Mouse (Mus musculus): ENCODE measurements around the gene Nppb. TPM values are rescaled to one million over a fixed set of nuclear protein-coding genes. Genes with fewer than 3 reads are reported as not detected.
A peak's percentile ranks its signal among the peaks of the same experiment; 100 is the strongest.

The Nppb gene
- polyA plus RNA-seq, 1 experiment from 2014 or later, result not detected

- Histone ChIP-seq H3K4me1 (ENCODE audit: control insufficient read depth, insufficient read depth, low read length) (peaks cover 22% of the 10 kb centered on the region), H3K36me3 (ENCODE audit: control insufficient read depth, insufficient read depth, low read length) (peaks cover 19% of the 10 kb centered on the region), H3K4me3 (ENCODE audit: low read depth, low read length) (peak within 1 kb of the TSS; percentile 81), H3K27ac (ENCODE audit: low read length) (peak within 1 kb of the TSS; percentile 76), H3K9me3 (ENCODE audit: control insufficient read depth, low read depth, low read length) (no peaks in the 10 kb centered on the region), H3K27me3 (ENCODE audit: control insufficient read depth, insufficient read depth, low read length) (no peaks in the 10 kb centered on the region), H3K9ac (replicated peaks; ENCODE audit: low read depth, low read length) (peak within 1 kb of the TSS; percentile 79), H3K4me2 (replicated peaks; ENCODE audit: low read depth, low read length) (peak within 1 kb of the TSS; percentile 97)
- ATAC-seq (ENCODE audit: insufficient number of reproducible peaks, insufficient read depth, low FRiP score, low read depth), result peak; percentile 67
- 1% methylated on average over 35 of the region's 35 CpGs for WGBS
Observed at GRCm38 (mm10) chr4:147940576-147941044, 45.0 kb upstream of the Nppb start, which contains the start of gene 2510039O18Rik. Gene 2510039O18Rik, plus strand, starts transcription at chr4:147940895.

- no peaks in the 10 kb centered on the region for H3K9me3 ChIP-seq (ENCODE audit: control insufficient read depth, low read depth, low read length)
- H3K27me3 ChIP-seq (ENCODE audit: control insufficient read depth, insufficient read depth, low read length), result no peaks in the 10 kb centered on the region
- peak overlapping the region; percentile 81 for H3K4me3 ChIP-seq (ENCODE audit: low read depth, low read length)
- H3K36me3 ChIP-seq (ENCODE audit: control insufficient read depth, insufficient read depth, low read length), result peaks cover 27% of the 10 kb centered on the region
- ATAC-seq (ENCODE audit: insufficient number of reproducible peaks, insufficient read depth, low FRiP score, low read depth), result peak; percentile 70
- H3K4me2 ChIP-seq (replicated peaks; ENCODE audit: low read depth, low read length), result peak overlapping the region; percentile 97
- peak overlapping the region; percentile 79 for H3K9ac ChIP-seq (replicated peaks; ENCODE audit: low read depth, low read length)
- WGBS, result 5% methylated on average over 83 of the region's 88 CpGs
- peaks cover 22% of the 10 kb centered on the region for H3K4me1 ChIP-seq (ENCODE audit: control insufficient read depth, insufficient read depth, low read length)
- peak overlapping the region; percentile 52; the same call in 1 of the 2 replicates for H3K27ac ChIP-seq (ENCODE audit: low read length)
Observed at GRCm38 (mm10) chr4:147941045-147942020, 44.3 kb upstream of the Nppb start.

- H3K4me3 ChIP-seq (ENCODE audit: low read depth, low read length), result no peak overlapping the region
- H3K9ac ChIP-seq (replicated peaks; ENCODE audit: low read depth, low read length), result no peak overlapping the region
- no peaks in the 10 kb centered on the region for H3K27me3 ChIP-seq (ENCODE audit: control insufficient read depth, insufficient read depth, low read length)
- H3K36me3 ChIP-seq (ENCODE audit: control insufficient read depth, insufficient read depth, low read length), result peaks cover 41% of the 10 kb centered on the region
- H3K4me2 ChIP-seq (replicated peaks; ENCODE audit: low read depth, low read length), result no peak overlapping the region
- ATAC-seq (ENCODE audit: insufficient number of reproducible peaks, insufficient read depth, low FRiP score, low read depth), result no peak
- WGBS, result 96% methylated on average over 1 of the region's 1 CpGs
- H3K27ac ChIP-seq (ENCODE audit: low read length), result no peak overlapping the region
- no peaks in the 10 kb centered on the region for H3K9me3 ChIP-seq (ENCODE audit: control insufficient read depth, low read depth, low read length)
- H3K4me1 ChIP-seq (ENCODE audit: control insufficient read depth, insufficient read depth, low read length), result peaks cover 26% of the 10 kb centered on the region
Observed at GRCm38 (mm10) chr4:147943005-147943404, 42.6 kb upstream of the Nppb start.

- no peak overlapping the region for H3K27ac ChIP-seq (ENCODE audit: low read length)
Observed at GRCm38 (mm10) chr4:147947511-147947910, 38.1 kb upstream of the Nppb start.

GRCm38 (mm10) chr4:147953590-147953989 lies 32.0 kb upstream of the Nppb start:
- Histone ChIP-seq H3K9ac (replicated peaks; ENCODE audit: low read depth, low read length) (no peak overlapping the region), H3K4me1 (ENCODE audit: control insufficient read depth, insufficient read depth, low read length) (no peaks in the 10 kb centered on the region), H3K27ac (ENCODE audit: low read length) (no peak overlapping the region), H3K27me3 (ENCODE audit: control insufficient read depth, insufficient read depth, low read length) (no peaks in the 10 kb centered on the region), H3K4me3 (ENCODE audit: low read depth, low read length) (no peak overlapping the region), H3K9me3 (ENCODE audit: control insufficient read depth, low read depth, low read length) (no peaks in the 10 kb centered on the region), H3K36me3 (ENCODE audit: control insufficient read depth, insufficient read depth, low read length) (peaks cover 2% of the 10 kb centered on the region), H3K4me2 (replicated peaks; ENCODE audit: low read depth, low read length) (no peak overlapping the region)
- ATAC-seq (ENCODE audit: insufficient number of reproducible peaks, insufficient read depth, low FRiP score, low read depth), result no peak
- WGBS, result 11% methylated on average over 4 of the region's 4 CpGs

More at GRCm38 (mm10) chr4:147947511-147947910, 38.1 kb upstream of the Nppb start:
- Histone ChIP-seq H3K9ac (replicated peaks; ENCODE audit: low read depth, low read length) (no peak overlapping the region), H3K9me3 (ENCODE audit: control insufficient read depth, low read depth, low read length) (no peaks in the 10 kb centered on the region), H3K4me1 (ENCODE audit: control insufficient read depth, insufficient read depth, low read length) (peaks cover 8% of the 10 kb centered on the region), H3K27me3 (ENCODE audit: control insufficient read depth, insufficient read depth, low read length) (no peaks in the 10 kb centered on the region), H3K4me3 (ENCODE audit: low read depth, low read length) (no peak overlapping the region), H3K4me2 (replicated peaks; ENCODE audit: low read depth, low read length) (no peak overlapping the region), H3K36me3 (ENCODE audit: control insufficient read depth, insufficient read depth, low read length) (peaks cover 44% of the 10 kb centered on the region)
- ATAC-seq (ENCODE audit: insufficient number of reproducible peaks, insufficient read depth, low FRiP score, low read depth), result no peak
- 52% methylated on average over 2 of the region's 2 CpGs for WGBS

- Histone ChIP-seq H3K27ac (ENCODE audit: low read length) (no peak overlapping the region), H3K4me3 (ENCODE audit: low read depth, low read length) (no peak overlapping the region), H3K9me3 (ENCODE audit: control insufficient read depth, low read depth, low read length) (no peaks in the 10 kb centered on the region), H3K36me3 (ENCODE audit: control insufficient read depth, insufficient read depth, low read length) (no peaks in the 10 kb centered on the region), H3K4me1 (ENCODE audit: control insufficient read depth, insufficient read depth, low read length) (no peaks in the 10 kb centered on the region), H3K27me3 (ENCODE audit: control insufficient read depth, insufficient read depth, low read length) (no peaks in the 10 kb centered on the region), H3K9ac (replicated peaks; ENCODE audit: low read depth, low read length) (no peak overlapping the region), H3K4me2 (replicated peaks; ENCODE audit: low read depth, low read length) (no peak overlapping the region)
- no peak for ATAC-seq (ENCODE audit: insufficient number of reproducible peaks, insufficient read depth, low FRiP score, low read depth)
- WGBS, result 43% methylated on average over 11 of the region's 11 CpGs
Observed at GRCm38 (mm10) chr4:147957141-147957540, 28.4 kb upstream of the Nppb start.

GRCm38 (mm10) chr4:147959881-147960831 lies 25.4 kb upstream of the Nppb start:
- ATAC-seq (ENCODE audit: insufficient number of reproducible peaks, insufficient read depth, low FRiP score, low read depth), result no peak
- WGBS, result 41% methylated on average over 6 of the region's 6 CpGs

GRCm38 (mm10) chr4:147962781-147963180 lies 22.8 kb upstream of the Nppb start:
- ATAC-seq (ENCODE audit: insufficient number of reproducible peaks, insufficient read depth, low FRiP score, low read depth), result no peak; the same call in 1 of the 2 replicates
- WGBS, result 46% methylated on average over 6 of the region's 6 CpGs
- Histone ChIP-seq H3K27me3 (ENCODE audit: control insufficient read depth, insufficient read depth, low read length) (no peaks in the 10 kb centered on the region), H3K27ac (ENCODE audit: low read length) (no peak overlapping the region), H3K9me3 (ENCODE audit: control insufficient read depth, low read depth, low read length) (no peaks in the 10 kb centered on the region), H3K4me1 (ENCODE audit: control insufficient read depth, insufficient read depth, low read length) (no peaks in the 10 kb centered on the region), H3K4me2 (replicated peaks; ENCODE audit: low read depth, low read length) (no peak overlapping the region), H3K4me3 (ENCODE audit: low read depth, low read length) (no peak overlapping the region), H3K36me3 (ENCODE audit: control insufficient read depth, insufficient read depth, low read length) (no peaks in the 10 kb centered on the region), H3K9ac (replicated peaks; ENCODE audit: low read depth, low read length) (no peak overlapping the region)

More at GRCm38 (mm10) chr4:147959881-147960831, 25.4 kb upstream of the Nppb start:
- Histone ChIP-seq H3K9me3 (ENCODE audit: control insufficient read depth, low read depth, low read length) (no peaks in the 10 kb centered on the region), H3K4me3 (ENCODE audit: low read depth, low read length) (no peak overlapping the region), H3K27me3 (ENCODE audit: control insufficient read depth, insufficient read depth, low read length) (no peaks in the 10 kb centered on the region), H3K9ac (replicated peaks; ENCODE audit: low read depth, low read length) (no peak overlapping the region), H3K36me3 (ENCODE audit: control insufficient read depth, insufficient read depth, low read length) (no peaks in the 10 kb centered on the region), H3K4me2 (replicated peaks; ENCODE audit: low read depth, low read length) (no peak overlapping the region), H3K27ac (ENCODE audit: low read length) (no peak overlapping the region), H3K4me1 (ENCODE audit: control insufficient read depth, insufficient read depth, low read length) (no peaks in the 10 kb centered on the region)

Data from stomach, embryonic 14.5 days (tissue).